Mouse (Mus musculus) testis, postnatal 14 days (tissue): ENCODE measurements around the gene Mrpl42.

ENCODE experiments used
- DNase-seq: peaks from one replicate; pipeline ENCODE4 v3.0.0; 2021; ENCODE audit warnings: low spot score

The Mrpl42 gene

DNA sequence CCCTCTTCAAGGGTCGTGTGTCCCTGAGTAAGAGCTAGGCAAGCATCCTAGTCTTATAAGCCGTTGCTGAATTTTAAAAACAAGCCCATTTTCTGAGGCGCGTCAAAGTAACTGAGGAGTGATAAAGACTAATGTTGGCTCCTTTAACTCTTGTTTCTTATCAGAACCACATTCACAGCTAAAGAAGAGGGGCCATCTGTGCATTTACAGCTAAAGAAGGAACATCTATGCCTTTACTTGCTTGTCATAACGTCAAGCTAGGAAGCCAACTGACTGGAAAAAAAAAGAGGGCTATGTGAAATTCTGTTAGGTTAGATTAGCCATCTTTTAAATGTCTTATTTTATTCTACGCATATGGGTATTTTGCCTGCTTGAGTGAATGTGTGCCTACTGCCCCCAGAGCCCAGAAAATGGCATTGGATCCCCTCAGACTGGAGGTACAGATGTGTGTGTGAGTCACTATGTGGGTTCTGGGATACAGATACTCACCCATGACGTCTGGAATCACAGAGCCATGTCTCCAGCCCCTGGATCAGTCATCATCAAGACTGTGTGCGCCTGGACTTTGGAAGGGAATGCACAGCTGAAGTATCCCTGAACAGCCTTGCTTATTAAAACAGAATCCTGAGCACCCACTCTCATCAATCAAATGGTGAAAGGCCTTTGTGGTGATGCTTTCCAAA, 44.2 kb downstream of the Mrpl42 start:
- DNase-seq, result no peak

DNA sequence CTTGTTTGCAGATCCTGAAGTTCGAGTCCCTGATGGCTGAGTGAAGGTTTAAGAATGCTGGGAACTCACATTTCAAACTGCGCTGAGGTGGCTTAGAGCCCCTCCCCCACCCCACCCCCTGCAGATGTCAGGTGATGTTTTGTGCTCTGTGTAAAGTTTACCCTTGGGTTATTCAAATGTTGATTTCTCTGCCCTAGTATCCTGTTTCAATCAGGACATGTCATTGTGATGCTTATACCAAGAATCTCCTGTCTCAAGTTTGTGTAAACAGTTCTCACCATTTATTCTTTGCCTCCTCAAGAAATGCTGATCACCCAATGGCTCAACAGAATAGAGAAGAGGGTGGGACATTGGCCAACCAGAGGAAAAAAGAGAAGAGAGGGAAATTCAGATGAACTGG, 45.6 kb downstream of the Mrpl42 start:
- no peak for DNase-seq

DNA sequence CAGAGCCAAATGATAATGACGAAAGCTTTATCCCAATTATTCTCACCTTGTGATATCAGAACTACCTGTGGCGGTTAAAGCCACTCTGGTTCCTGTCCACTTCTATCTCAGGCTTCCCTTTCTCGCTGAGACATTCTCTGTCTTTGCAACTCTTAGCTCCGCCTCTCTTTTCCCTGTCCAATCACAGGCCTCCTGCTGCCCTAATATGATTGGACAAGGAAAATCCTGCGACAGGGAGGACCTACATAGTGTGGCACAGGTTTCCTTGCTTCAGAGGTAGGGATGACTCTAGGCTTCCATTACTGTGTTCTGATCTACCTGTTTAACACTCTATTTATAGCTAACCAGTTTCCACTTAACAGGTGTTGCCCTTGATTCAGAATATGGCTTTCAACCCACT, 48.5 kb downstream of the Mrpl42 start:
- DNase-seq, result no peak

DNA sequence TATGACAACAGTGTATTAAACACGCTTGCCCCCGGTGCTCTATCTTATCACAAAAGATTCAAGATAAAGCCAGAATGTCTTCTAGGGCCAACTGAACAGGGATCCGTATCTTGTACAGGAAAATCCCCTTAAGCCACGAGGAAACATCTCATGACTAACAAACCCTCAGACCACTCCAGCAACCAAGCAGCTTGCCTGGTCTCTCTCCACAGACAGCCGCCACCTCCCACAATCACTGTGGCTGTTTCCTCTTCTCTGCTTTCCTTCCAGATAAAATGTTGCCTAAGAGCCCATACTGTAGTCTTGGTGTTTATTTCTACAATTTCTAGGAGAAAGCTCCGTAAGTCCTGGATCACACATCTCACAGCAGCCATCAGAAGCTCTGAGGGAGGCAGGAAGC, 52.7 kb downstream of the Mrpl42 start:
- no peak for DNase-seq

DNA sequence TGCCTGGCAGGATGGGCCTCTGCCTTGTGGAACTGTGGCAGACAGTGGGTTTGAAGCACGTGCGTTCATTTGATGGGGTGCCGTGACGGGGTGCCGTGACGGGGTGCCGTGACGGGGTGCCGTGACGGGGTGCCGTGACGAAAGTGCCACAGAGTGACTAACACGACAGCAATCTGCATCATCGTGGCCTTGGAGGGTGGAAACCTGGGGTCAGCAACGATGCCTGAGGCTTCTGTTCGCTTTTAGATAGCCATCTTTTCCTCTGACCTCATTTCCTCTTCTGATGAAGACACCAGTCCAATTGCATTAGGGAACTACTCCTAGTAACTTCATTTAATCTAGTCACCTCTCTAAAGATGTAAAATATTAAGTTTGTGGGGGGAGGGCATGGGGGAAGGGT, 53.8 kb downstream of the Mrpl42 start:
- no peak for DNase-seq

DNA sequence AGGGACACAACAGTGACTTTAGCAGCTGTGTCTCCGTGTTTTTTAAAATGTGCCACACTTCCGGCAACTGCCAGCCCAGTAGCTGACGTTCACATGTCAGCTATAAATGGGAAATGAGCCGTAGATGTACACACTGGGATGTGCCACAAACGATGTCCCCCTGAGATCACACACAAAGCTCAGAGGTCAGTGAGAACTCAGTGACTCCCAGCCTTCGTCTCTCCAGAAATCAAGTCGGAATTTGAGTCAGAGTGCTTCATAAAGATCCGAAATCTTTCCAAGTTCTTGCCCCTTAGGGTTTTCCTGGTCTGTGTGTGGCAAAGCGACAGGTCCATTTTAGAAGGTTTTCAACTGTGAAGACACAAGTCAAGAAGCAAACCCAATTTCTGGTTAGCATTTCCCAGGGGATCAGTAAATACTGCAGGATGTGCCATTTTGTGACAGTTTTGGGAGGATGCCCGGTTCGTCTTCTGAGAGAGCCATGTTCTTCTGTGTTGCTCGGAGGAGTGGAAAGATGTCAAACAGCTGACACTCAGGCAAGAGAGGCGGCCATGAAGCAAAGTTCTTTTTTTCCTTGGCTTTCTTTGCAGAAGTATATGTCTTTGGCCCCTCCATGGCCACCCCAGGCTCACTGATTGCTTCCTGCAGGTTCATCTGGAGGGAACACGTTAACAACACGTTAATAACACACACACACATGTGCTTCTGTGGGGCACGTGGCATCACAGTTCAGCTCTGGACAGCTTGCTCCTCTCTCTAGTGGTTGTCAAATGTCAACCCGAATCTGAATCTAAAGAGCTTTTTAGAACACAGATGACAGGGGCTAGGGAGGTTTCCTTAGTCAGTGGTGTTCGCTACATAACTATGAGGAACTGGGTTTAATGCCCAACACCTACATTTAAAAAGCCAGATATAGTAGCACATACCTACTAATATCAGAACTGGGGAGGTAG, 56.4 kb downstream of the Mrpl42 start:
- DNase-seq, result no peak

DNA sequence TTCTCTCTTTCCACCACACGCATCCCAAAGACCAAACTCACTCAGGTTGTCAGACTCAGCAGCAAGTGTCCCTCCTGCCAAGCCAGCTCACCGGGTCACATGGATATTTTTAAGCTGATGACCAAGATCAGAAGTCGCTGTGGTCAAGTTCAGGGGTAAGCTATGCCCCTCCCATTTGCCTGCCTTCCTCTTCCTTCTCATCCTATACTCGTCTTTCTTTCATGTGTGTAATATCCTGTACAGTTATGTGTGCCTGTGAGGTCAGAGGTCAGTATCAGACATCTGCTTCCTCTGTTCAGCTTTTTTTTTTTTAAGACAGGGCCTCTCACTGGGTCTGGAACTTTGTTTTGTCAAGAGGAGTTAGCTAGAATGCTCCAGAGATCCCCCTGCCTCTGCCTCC, 59.4 kb downstream of the Mrpl42 start:
- no peak for DNase-seq

DNA sequence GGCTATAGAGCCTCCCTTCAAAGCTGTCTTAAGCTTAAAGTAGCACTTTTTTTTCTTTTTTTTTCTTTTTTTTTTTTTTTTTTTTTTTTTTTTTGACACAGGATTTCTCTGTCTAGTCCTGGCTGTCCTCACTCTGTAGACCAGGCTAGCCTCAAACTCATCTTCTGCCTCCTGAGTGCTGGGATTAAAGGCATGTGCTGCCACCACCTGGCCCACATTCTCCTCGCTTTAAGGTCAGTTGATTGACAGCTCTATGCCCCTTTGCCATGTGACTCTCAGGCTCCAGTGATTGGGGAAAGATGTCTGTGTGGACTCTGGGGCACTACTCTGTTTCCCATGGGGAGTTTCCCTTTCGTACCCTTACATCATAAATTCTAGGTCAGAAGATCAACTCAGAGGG, 61.2 kb downstream of the Mrpl42 start:
- no peak for DNase-seq

DNA sequence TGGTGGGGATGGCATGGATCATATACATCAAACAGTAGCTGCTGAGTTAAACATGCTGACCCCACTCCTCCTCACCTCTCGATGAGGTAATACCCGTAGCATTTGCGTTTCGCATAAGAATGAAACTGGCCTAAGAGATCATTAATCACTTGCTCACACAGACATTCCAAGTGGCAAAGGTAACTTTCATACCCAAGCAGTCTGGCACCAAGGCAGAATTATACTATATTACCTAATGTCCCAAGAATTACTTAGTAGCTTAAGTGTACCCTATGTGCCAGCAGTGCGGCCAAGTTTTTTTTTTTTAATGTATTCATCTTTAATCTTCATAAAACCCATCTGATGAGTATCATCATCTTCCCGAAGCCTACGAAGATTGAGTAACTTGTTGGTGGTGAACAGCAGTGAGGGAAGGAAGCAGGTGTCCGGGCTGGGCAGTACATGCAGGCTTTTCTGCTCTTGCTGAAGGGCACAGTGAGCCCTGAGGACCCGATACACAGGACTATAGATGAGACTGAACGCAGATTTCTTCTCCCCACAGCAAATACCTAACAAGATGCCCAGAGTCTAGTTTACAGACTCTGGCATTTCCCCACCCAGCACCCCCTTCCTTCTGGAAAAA, 61.9 kb downstream of the Mrpl42 start:
- no peak for DNase-seq

DNA sequence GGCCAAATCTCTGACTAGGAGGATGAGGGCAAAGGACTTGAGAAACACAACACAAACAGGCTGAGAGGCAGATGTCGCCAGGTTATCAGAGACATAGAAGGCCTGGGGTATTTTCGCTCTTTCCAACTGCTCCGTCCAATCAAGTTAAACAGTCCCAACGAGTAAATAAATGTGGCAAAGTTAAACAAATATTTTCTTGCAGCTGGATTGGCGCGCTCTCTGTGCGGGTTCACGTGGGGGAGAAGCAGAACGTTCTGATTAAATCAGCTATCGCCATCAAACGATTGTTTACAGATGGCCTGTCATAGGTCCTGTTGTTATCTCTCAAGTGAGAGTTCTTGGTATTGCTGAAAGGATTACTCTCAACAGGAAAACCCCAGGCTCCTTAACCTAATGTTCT, 62.8 kb downstream of the Mrpl42 start:
- DNase-seq, result no peak
